Mouse (Mus musculus) embryonic facial prominence, embryonic 14.5 days (tissue): ENCODE measurements around the gene Adad2. TPM values are rescaled to one million over a fixed set of nuclear protein-coding genes. Genes with fewer than 3 reads are reported as not detected.

Experiments used
- ATAC-seq: fragments of 200-750 bp; cut with Nextera tagmentation; 2 replicates; pipeline ENCODE4 v1.8.0; 2017; ENCODE audit warnings: low read depth, moderate number of reproducible peaks, moderate TSS enrichment
- DNase-seq: peaks from one replicate; pipeline ENCODE4 v3.0.0-alpha.2; 2015; ENCODE audit warnings: low spot score
- H3K27ac ChIP-seq: fragments of 300-500 bp; sonication (generic); replicated peaks from 2 replicates; pipeline ENCODE4 v1.5.1; 2014; ENCODE audit warnings: low read depth, mild to moderate bottlenecking, low read length, moderate library complexity
- H3K27me3 ChIP-seq: fragments of 300-500 bp; sonication (generic); replicated peaks from 2 replicates; pipeline ENCODE4 v1.6.1; 2014; ENCODE audit warnings: low read length; ENCODE audit not compliant: control insufficient read depth, insufficient read depth
- H3K36me3 ChIP-seq: fragments of 300-500 bp; sonication (generic); 2 replicates; pipeline ENCODE4 v1.6.1; 2014; ENCODE audit warnings: low read length, mixed read lengths; ENCODE audit not compliant: control insufficient read depth, insufficient read depth
- H3K4me1 ChIP-seq: fragments of 300-500 bp; sonication (generic); 2 replicates; pipeline ENCODE4 v1.6.1; 2014; ENCODE audit warnings: antibody characterized with exemption, low read length; ENCODE audit not compliant: control insufficient read depth, insufficient read depth
- H3K4me2 ChIP-seq: fragments of 300-500 bp; sonication (generic); 2 replicates; pipeline ENCODE4 v1.6.1; 2014; ENCODE audit warnings: low read depth, mild to moderate bottlenecking, low read length, moderate library complexity, mixed read lengths
- H3K4me3 ChIP-seq: fragments of 300-500 bp; sonication (generic); 2 replicates; pipeline ENCODE4 v1.5.1; 2014; ENCODE audit warnings: low read depth, mild to moderate bottlenecking, low read length
- H3K9ac ChIP-seq: fragments of 300-500 bp; sonication (generic); 2 replicates; pipeline ENCODE4 v1.6.1; 2014; ENCODE audit warnings: low read depth, mild to moderate bottlenecking, low read length, moderate library complexity, mixed read lengths
- H3K9me3 ChIP-seq: fragments of 300-500 bp; sonication (generic); 2 replicates; pipeline ENCODE4 v1.6.1; 2016; ENCODE audit warnings: low read length; ENCODE audit not compliant: control insufficient read depth
- WGBS: fragments of 180-500 bp; shearing (Covaris S2); extraction: QIAGEN DNeasy Blood & Tissue Kit; methylation state at CpG from one replicate; pipeline ENCODE4 v1.1.7; 2014; 5-methylcytosine and 5-hydroxymethylcytosine counted together
- polyA plus RNA-seq: library from polyadenylated mRNA; unstranded; fragments of >200 nt; fragmentation: Nextera tagmentation; extraction: Ambion mirVana; gene quantifications from 2 replicates; pipeline ENCODE4 v1.2.1, GENCODE M21; 2014

Adad2 gene
- polyA plus RNA-seq, 1 experiment from 2014 or later: 0.14 TPM

DNA sequence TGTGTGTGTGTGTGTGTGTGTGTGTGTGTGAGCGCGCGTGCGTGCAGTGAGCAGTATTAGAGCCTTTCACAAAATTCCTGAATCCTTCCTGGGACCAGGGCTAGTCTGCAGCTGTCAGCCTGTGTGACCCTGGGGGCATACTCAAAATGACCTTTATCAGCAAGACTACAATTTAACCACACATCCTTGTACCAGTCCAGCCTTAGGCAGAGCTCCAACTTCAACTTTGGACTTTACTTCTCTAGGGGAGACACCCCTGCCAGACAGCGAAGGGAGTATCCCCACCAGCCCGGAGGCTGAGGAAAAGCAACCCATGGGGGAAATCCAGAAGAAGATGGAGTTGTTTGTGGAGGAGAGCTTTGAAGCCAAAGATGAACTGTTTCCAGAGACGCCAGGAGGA is 21.1 kb upstream of the Adad2 start:
- WGBS: 79% methylated on average over 7 of the region's 7 CpGs
- H3K9me3 ChIP-seq: no peaks in the 10 kb centered on the region
- H3K4me1 ChIP-seq: no peaks in the 10 kb centered on the region
- ATAC-seq (no peak), DNase-seq (no peak)
- no peak overlapping the region for H3K9ac ChIP-seq
- 0 out of 2 replicates have a peak, but pooled peaks cover under 1% of the 10 kb centered on the region for H3K36me3 ChIP-seq
- H3K4me3 ChIP-seq: no peak overlapping the region
- no peaks in the 10 kb centered on the region for H3K27me3 ChIP-seq
- H3K4me2 ChIP-seq: no peak overlapping the region
- no peak overlapping the region for H3K27ac ChIP-seq

DNA sequence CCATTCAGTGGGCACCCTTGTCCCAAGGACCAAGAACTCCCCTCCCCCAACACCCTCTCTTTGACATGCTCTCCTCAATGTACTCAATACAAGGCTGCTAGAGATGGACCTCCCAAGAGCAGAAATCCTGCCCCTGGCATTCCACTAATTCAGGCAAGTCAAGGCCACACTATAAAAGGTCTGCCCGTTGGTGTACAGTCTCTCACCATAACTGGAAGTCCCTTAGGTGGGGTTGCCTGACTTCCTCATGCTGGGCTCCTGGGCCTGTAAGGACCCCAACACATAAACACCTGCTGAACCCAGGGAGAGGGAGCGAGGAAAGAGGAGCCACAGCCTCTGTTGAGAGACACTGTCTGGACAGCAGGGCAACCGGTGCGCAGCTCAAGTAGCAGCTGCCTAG is 8.8 kb upstream of the Adad2 start:
- H3K4me3 ChIP-seq: peak overlapping the region; percentile 74
- peaks cover 4% of the 10 kb centered on the region; the same call in 1 of the 2 replicates for H3K4me1 ChIP-seq
- no peak overlapping the region for H3K27ac ChIP-seq
- ATAC-seq (no peak), DNase-seq (no peak)
- 92% methylated on average over 4 of the region's 4 CpGs for WGBS
- no peaks in the 10 kb centered on the region; the same call in 1 of the 2 replicates for H3K9me3 ChIP-seq
- peak overlapping the region; percentile 83 for H3K9ac ChIP-seq
- H3K4me2 ChIP-seq: peak overlapping the region; percentile 77; the same call in 1 of the 2 replicates
- H3K27me3 ChIP-seq: no peaks in the 10 kb centered on the region
- H3K36me3 ChIP-seq: peaks cover 39% of the 10 kb centered on the region

DNA sequence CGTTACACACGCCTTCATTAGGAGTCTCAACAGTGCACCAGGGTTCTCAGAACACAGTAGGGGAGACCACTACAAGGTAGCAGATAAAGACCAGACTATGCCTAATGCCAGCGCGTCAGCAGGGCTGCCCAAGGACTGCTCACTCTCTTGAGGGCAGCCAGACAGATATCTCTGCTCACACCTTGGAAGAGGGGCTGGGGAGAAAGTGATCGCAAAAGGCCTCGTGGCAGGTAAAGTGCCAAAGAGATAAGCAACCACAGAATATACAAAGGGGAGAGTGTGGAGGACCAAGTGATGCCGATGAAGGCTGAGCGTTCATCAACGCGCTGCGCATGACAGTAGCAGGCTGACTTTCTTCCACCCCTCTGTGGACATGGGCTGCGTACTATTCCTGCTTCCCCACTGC is 8.1 kb upstream of the Adad2 start:
- DNase-seq: no peak
- H3K9ac ChIP-seq: peak overlapping the region; percentile 83
- H3K9me3 ChIP-seq: peaks cover 4% of the 10 kb centered on the region; the same call in 1 of the 2 replicates
- ATAC-seq: no peak
- peaks cover 4% of the 10 kb centered on the region; the same call in 1 of the 2 replicates for H3K4me1 ChIP-seq
- no peak overlapping the region for H3K27ac ChIP-seq
- peak overlapping the region; percentile 77 for H3K4me2 ChIP-seq
- WGBS: 40% methylated on average over 12 of the region's 12 CpGs
- peaks cover 33% of the 10 kb centered on the region for H3K36me3 ChIP-seq
- no peaks in the 10 kb centered on the region for H3K27me3 ChIP-seq
- H3K4me3 ChIP-seq: peak overlapping the region; percentile 74

DNA sequence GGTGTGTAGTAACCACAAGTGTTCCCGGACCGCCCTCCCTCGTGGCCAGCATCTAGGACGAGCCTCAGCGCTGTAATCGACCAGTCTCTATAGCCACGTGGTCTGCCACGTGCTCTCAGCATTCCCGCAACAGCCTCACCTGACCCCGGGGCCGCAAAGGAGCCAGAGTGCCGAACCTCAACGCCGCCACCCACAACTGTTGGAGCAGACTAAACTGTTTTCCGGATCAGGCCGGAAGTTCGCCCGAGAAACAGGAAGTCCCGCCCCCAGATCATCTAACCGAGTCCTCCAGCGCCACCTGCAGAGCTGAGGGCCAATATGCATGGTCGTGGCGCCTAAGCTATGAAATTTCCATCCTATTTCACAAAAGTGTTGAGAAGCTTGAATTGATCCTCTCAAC is 7.6 kb upstream of the Adad2 start, which contains the start of gene Taf1c:
Gene Taf1c (minus strand): TSS at position 227 of the 400 bp plus-strand sequence.
- DNase-seq: peak; percentile 96
- Histone ChIP-seq H3K4me3 (peak within 1 kb of the TSS; percentile 74), H3K36me3 (peaks cover 27% of the 10 kb centered on the region), H3K4me1 (peaks cover 4% of the 10 kb centered on the region; the same call in 1 of the 2 replicates), H3K9me3 (peaks cover 4% of the 10 kb centered on the region; the same call in 1 of the 2 replicates), H3K27me3 (no peaks in the 10 kb centered on the region), H3K4me2 (peak within 1 kb of the TSS; percentile 77), H3K9ac (peak within 1 kb of the TSS; percentile 83), H3K27ac (no peak within 1 kb of the TSS)
- peak; percentile 89 for ATAC-seq
- WGBS: 1% methylated on average over 23 of the region's 23 CpGs

DNA sequence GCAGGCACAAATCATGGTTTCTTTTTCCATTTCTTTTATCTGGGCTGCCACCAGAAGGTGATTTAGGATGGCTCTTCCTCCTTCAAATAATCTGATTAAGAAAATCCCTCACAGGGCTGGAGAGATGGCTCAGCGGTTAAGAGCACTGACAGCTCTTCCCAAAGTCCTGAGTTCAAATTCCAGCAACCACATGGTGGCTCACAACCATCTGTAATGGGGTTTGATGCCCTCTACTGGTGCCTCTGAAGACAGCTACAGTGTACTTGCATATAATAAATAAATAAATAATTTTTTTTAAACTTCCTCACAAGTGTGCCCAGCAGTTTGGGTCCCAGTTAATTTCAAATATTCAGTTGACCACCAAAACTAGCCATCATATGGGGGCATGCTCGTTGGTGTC is 6.3 kb upstream of the Adad2 start:
- DNase-seq: no peak
- Histone ChIP-seq H3K36me3 (peaks cover 16% of the 10 kb centered on the region; the same call in 1 of the 2 replicates), H3K4me3 (no peak overlapping the region), H3K9ac (no peak overlapping the region), H3K4me2 (no peak overlapping the region), H3K4me1 (peaks cover 4% of the 10 kb centered on the region; the same call in 1 of the 2 replicates), H3K27me3 (no peaks in the 10 kb centered on the region), H3K9me3 (peaks cover 4% of the 10 kb centered on the region; the same call in 1 of the 2 replicates), H3K27ac (no peak overlapping the region)
- 84% methylated on average over 2 of the region's 2 CpGs for WGBS
- ATAC-seq: no peak

DNA sequence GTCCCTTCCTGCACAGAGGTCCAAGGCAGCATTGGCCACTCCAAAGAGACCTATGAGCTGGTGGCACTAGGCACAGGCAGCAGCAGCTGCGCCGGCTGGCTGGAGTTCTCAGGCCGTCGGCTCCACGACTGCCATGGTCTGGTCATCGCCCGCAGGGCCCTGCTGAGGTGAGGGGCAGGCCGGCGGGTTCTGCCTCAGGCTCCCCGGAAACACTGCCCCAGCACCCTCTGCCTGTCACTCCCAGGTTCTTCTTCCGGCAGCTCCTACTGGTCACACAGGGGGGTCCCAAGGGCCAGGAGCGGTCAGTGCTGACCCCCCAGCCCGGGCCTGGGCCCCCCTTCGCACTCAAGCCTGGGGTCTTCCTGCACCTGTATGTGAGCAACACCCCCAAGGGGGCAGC is 2.5 kb downstream of the Adad2 start:
- Histone ChIP-seq H3K36me3 (no peaks in the 10 kb centered on the region), H3K27ac (no peak overlapping the region), H3K4me3 (no peak overlapping the region), H3K9me3 (no peaks in the 10 kb centered on the region), H3K27me3 (no peaks in the 10 kb centered on the region), H3K9ac (no peak overlapping the region), H3K4me2 (no peak overlapping the region), H3K4me1 (no peaks in the 10 kb centered on the region)
- DNase-seq (no peak), ATAC-seq (no peak)
- 55% methylated on average over 12 of the region's 14 CpGs for WGBS

DNA sequence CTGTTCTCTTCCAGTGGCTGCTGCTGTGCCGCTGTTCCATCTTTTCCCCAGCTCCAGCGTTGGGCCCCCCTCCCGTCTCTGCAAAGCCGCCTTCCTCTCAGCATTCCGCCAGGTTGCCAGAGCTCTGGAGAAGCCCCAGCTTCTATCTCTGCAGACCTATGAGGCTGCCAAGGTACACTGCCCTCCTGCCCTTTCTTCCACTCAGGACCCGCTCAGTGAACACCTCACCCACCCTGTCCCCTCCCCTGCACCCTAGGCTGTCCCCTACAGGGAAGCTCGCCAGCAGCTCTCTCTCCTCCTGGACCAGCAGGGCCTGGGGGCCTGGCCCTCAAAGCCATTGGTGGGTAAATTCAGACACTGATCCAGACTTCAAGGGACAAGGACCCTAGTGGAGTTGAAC is 3.8 kb downstream of the Adad2 start:
- WGBS: 70% methylated on average over 5 of the region's 7 CpGs
- DNase-seq (no peak), ATAC-seq (no peak)
- H3K27me3 ChIP-seq: no peaks in the 10 kb centered on the region
- H3K4me2 ChIP-seq: no peak overlapping the region
- H3K9me3 ChIP-seq: no peaks in the 10 kb centered on the region
- no peaks in the 10 kb centered on the region for H3K4me1 ChIP-seq
- no peaks in the 10 kb centered on the region for H3K36me3 ChIP-seq
- H3K9ac ChIP-seq: no peak overlapping the region
- no peak overlapping the region for H3K27ac ChIP-seq
- no peak overlapping the region for H3K4me3 ChIP-seq

DNA sequence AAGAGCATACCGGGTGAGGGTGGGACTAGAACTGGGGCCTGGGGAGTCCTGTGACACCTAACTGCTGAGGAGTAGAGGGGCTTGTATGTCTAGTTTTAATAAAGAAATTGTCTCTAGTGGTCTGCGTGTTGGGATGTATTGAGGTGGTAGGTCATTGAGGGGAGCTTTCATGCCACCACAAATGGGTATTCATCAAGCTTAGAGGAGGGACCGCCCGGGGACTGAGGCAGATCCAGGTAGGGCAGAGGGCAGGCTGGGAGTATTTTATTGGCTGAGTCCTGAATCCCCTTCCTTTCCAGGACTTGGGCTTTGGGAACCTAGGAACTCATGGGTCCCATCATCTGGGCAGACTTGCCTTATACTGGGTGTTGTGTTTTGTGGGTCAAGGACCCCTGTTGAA is 4.3 kb downstream of the Adad2 start:
- H3K27me3 ChIP-seq: no peaks in the 10 kb centered on the region
- DNase-seq (no peak), ATAC-seq (no peak)
- no peaks in the 10 kb centered on the region for H3K9me3 ChIP-seq
- H3K4me1 ChIP-seq: no peaks in the 10 kb centered on the region
- H3K27ac ChIP-seq: no peak overlapping the region
- no peak overlapping the region for H3K4me2 ChIP-seq
- H3K4me3 ChIP-seq: no peak overlapping the region
- no peaks in the 10 kb centered on the region for H3K36me3 ChIP-seq
- WGBS: 92% methylated on average over 4 of the region's 4 CpGs
- no peak overlapping the region for H3K9ac ChIP-seq

DNA sequence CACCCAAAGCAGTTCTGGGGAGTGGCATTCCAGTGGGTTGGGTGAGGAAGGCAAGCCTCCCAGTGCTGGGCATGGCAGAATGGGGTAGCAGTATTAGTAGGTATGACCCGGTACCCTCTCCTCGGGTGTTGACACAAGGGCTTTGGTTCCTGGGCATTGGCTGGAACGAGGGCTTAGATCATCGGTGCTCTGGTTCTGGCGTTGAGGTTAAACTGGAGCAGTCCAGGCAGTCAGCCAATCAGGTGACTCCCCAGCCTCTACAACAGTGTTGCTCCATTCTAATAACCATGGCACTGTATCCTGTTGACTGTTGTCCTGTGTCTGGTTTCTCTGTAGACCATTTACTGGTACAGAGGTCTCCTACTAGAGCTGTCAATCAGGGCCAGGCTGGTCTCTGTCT is 5.0 kb downstream of the Adad2 start:
- H3K27ac ChIP-seq: no peak overlapping the region
- no peak overlapping the region for H3K9ac ChIP-seq
- no peaks in the 10 kb centered on the region for H3K4me1 ChIP-seq
- H3K36me3 ChIP-seq: no peaks in the 10 kb centered on the region
- H3K9me3 ChIP-seq: no peaks in the 10 kb centered on the region
- WGBS: 89% methylated on average over 5 of the region's 5 CpGs
- no peaks in the 10 kb centered on the region for H3K27me3 ChIP-seq
- DNase-seq: no peak
- ATAC-seq: no peak
- H3K4me2 ChIP-seq: no peak overlapping the region
- H3K4me3 ChIP-seq: no peak overlapping the region
